Mouse (Mus musculus): ENCODE measurements at regions not wholly inside any gene's neighbourhood (a gene's known extent, or its start where the extent isn't known, plus 50 kb on each side); places are given as distances from the start of the nearest gene placed in this dataset.

GRCm38 (mm10) chr7:125393654-125394346 lies 50.7 kb upstream of the Kdm8 start:
- TF ChIP-seq CTCF (IDR thresholded peaks at IDR 0.05; ENCODE audit: low read depth) = peak; percentile 97
- no peak for TF ChIP-seq EP300 (IDR thresholded peaks at IDR 0.05; ENCODE audit: low read depth)

Data from liver, postnatal 0 days (tissue).